Mouse (Mus musculus) cerebellum, adult 2 months (tissue): ENCODE data around the gene Nnmt.

Experiments
- CTCF ChIP-seq: fragments of 200-500 bp; IDR thresholded peaks from 2 replicates; pipeline ENCODE4 v1.5.1; 2011; ENCODE audit warnings: low read depth, mild to moderate bottlenecking, control low read depth, low read length, moderate library complexity, borderline replicate concordance; ENCODE audit not compliant: insufficient read depth
- POLR2A ChIP-seq: fragments of 200-500 bp; IDR thresholded peaks from 2 replicates; pipeline ENCODE4 v1.6.1; 2011; ENCODE audit warnings: low read length, control low read depth, borderline replicate concordance; ENCODE audit not compliant: insufficient read depth

GRCm38 (mm10) chr9:48596924-48597323, 8.0 kb downstream of the Nnmt start:
- TF ChIP-seq CTCF (no peak), POLR2A (no peak)
